Mouse (Mus musculus): ENCODE measurements around the gene Coro7.
A peak's percentile ranks its signal among the peaks of the same experiment; 100 is the strongest.
"Not testable (repeated sequence)": the region's sequence is repeated elsewhere in the genome, so short reads cannot be mapped to it uniquely, and the experiment has no call there.

Gene Coro7

GRCm38 (mm10) chr16:4592909-4593875 lies 86.4 kb downstream of the Coro7 start:
- DNase-seq = peak; percentile 63

- DNase-seq = no peak
Observed at GRCm38 (mm10) chr16:4590236-4590635, 89.3 kb downstream of the Coro7 start.

- DNase-seq = no peak
Observed at GRCm38 (mm10) chr16:4587516-4588210, 91.9 kb downstream of the Coro7 start.

GRCm38 (mm10) chr16:4586531-4587123 lies 93.0 kb downstream of the Coro7 start:
- DNase-seq = peak; percentile 92

GRCm38 (mm10) chr16:4585642-4586530 lies 93.7 kb downstream of the Coro7 start:
- DNase-seq = no peak

GRCm38 (mm10) chr16:4584438-4584837 lies 95.1 kb downstream of the Coro7 start:
- no peak for DNase-seq

- DNase-seq = no peak
Observed at GRCm38 (mm10) chr16:4583807-4584206, 95.8 kb downstream of the Coro7 start.

GRCm38 (mm10) chr16:4581179-4581578 lies 98.4 kb downstream of the Coro7 start:
- not testable (repeated sequence) for DNase-seq

GRCm38 (mm10) chr16:4578630-4579029 lies 100.9 kb downstream of the Coro7 start:
- no peak for DNase-seq

- no peak for DNase-seq
Observed at GRCm38 (mm10) chr16:4576873-4577272, 102.7 kb downstream of the Coro7 start.
